Mouse (Mus musculus): Measurements from ENCODE around the gene Unc79. TPM values are rescaled to one million over a fixed set of nuclear protein-coding genes. Genes with fewer than 3 reads are reported as not detected.

Unc79 gene
- polyA plus RNA-seq, 1 experiment from 2014 or later, result 0.57 TPM

DNA sequence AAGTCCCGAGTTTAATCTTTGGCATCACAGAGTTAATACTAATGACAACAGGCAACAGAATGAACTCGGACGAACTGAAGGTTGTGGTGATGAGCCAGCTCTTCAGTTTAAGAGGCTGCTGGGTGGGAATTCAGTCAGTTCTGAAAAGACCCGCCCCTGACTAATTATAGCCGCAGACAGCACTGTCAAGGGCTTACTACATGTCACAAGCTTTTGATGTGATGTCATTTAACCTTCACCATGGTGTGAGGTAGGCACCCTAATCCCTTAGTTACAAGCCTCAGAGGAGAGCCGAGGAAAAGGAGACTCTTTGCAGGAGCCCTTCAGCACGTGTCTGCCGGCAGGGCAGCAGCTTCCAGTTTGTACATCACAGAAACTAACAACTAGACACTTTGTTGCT, 239.6 kb downstream of the Unc79 start:
- 65% methylated on average over 8 of the region's 8 CpGs for WGBS

DNA sequence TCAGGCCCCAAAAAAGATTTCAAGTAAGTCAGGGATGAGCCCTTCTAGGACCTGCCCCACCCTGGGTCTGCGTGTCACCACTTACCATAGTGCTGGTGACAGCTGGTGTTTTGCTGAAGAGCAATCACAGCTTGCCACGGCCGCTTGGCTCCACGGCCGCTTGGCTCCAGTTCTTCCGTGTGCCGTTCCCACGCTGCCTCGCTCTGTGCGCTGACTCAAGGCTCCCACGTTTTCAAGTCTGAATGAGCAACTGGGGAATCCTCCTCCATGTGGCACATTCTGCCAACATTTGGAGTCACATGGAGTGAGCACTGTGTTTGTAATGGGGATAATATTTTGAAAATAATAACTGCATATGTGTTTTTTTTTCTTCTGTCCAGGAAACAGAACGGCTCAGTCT, 241.1 kb downstream of the Unc79 start:
- no peak overlapping the region for H3K27ac ChIP-seq (ENCODE audit: low read length)
- no peaks in the 10 kb centered on the region for H3K9me3 ChIP-seq (replicated peaks; ENCODE audit: control insufficient read depth, low read length)
- 78% methylated on average over 12 of the region's 12 CpGs for WGBS
- H3K4me2 ChIP-seq (ENCODE audit: low read depth, low read length), result no peak overlapping the region
- H3K36me3 ChIP-seq (ENCODE audit: control insufficient read depth, insufficient read depth, low read length), result no peaks in the 10 kb centered on the region
- no peaks in the 10 kb centered on the region for H3K4me1 ChIP-seq (ENCODE audit: control insufficient read depth, insufficient read depth, low read length)
- no peaks in the 10 kb centered on the region for H3K27me3 ChIP-seq (ENCODE audit: control insufficient read depth, insufficient read depth, low read length)
- H3K4me3 ChIP-seq (replicated peaks; ENCODE audit: low read length), result no peak overlapping the region
- no peak overlapping the region for H3K9ac ChIP-seq (ENCODE audit: low read length)
- ATAC-seq (ENCODE audit: insufficient read depth, low FRiP score), result no peak

More for the DNA sequence above, 239.6 kb downstream of the Unc79 start:
- H3K27me3 ChIP-seq (ENCODE audit: control insufficient read depth, insufficient read depth, low read length), result no peaks in the 10 kb centered on the region
- H3K4me2 ChIP-seq (ENCODE audit: low read depth, low read length), result no peak overlapping the region
- ATAC-seq (ENCODE audit: insufficient read depth, low FRiP score), result no peak
- H3K27ac ChIP-seq (ENCODE audit: low read length), result no peak overlapping the region
- no peaks in the 10 kb centered on the region for H3K4me1 ChIP-seq (ENCODE audit: control insufficient read depth, insufficient read depth, low read length)
- no peaks in the 10 kb centered on the region for H3K9me3 ChIP-seq (replicated peaks; ENCODE audit: control insufficient read depth, low read length)
- H3K4me3 ChIP-seq (replicated peaks; ENCODE audit: low read length), result no peak overlapping the region
- H3K9ac ChIP-seq (ENCODE audit: low read length), result no peak overlapping the region
- H3K36me3 ChIP-seq (ENCODE audit: control insufficient read depth, insufficient read depth, low read length), result no peaks in the 10 kb centered on the region

DNA sequence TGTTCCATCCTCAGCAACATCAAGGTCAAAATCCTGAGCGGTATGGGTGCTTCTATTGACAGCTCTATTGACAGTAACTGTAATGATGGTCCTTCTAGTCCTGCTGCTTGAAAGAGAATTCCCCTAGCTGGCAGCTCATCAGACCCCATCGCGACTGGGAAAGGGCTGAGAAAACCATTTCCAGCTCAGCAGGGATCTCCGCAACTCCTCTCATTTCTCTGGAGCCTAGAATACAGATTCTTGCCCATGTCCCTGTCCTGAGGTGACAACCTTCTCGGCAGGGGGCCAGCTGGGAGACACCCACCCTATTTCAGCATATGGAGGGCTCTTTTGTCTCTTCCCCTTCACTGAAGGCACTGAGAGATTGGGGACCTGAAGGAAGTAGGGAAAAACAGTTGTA, 244.3 kb downstream of the Unc79 start:
- H3K9me3 ChIP-seq (replicated peaks; ENCODE audit: control insufficient read depth, low read length), result no peaks in the 10 kb centered on the region
- 43% methylated on average over 5 of the region's 5 CpGs for WGBS
- no peak overlapping the region for H3K27ac ChIP-seq (ENCODE audit: low read length)
- H3K4me2 ChIP-seq (ENCODE audit: low read depth, low read length), result no peak overlapping the region
- no peak overlapping the region for H3K9ac ChIP-seq (ENCODE audit: low read length)
- no peak overlapping the region for H3K4me3 ChIP-seq (replicated peaks; ENCODE audit: low read length)
- H3K27me3 ChIP-seq (ENCODE audit: control insufficient read depth, insufficient read depth, low read length), result no peaks in the 10 kb centered on the region
- ATAC-seq (ENCODE audit: insufficient read depth, low FRiP score), result no peak
- H3K4me1 ChIP-seq (ENCODE audit: control insufficient read depth, insufficient read depth, low read length), result no peaks in the 10 kb centered on the region
- H3K36me3 ChIP-seq (ENCODE audit: control insufficient read depth, insufficient read depth, low read length), result no peaks in the 10 kb centered on the region

DNA sequence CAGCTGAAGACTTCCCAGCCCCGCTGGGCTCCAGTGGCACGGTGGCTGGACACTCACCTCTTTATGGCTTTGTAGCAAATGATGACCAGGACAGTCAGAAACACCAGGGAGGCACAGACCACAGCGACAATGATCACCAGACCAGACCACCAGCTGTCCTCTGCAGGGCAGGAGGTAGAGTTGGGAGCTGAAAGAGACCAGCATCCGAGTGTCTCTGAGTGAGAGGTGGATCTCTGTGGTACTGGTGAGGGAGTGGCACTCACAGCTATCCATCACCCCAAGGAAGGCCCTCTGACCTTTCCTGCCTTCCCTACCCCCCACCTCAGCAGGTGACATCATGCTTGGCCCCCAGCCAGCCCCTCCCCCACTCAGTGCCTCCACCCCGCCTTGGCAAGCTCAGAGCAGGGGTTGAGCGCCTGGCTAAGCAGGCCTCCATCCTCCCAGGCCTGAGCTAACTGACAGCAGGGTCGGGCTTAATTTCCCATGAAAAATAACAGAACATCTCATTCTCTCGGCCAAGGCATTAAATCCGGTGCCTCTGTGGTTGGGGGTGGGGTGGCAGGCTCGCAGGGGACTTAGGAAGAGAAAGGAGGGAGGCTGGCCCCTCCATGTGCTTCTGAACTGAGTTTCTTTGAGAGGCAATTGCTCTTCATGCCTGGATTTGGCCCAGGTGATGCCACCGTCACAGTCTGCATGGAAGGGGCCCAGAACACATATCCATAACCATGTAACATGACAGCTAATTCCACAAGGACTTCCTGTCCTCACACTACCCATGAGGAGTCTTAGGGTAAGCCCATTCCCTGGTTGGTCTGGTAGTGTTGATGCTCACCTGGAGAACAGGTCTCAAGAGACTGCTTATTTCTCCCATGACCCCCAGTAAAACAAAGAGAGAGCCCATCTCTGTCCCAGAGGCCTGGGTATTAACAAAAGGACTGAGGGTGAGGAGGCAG, 254.2 kb downstream of the Unc79 start:
- WGBS, result 23% methylated on average over 11 of the region's 11 CpGs

DNA sequence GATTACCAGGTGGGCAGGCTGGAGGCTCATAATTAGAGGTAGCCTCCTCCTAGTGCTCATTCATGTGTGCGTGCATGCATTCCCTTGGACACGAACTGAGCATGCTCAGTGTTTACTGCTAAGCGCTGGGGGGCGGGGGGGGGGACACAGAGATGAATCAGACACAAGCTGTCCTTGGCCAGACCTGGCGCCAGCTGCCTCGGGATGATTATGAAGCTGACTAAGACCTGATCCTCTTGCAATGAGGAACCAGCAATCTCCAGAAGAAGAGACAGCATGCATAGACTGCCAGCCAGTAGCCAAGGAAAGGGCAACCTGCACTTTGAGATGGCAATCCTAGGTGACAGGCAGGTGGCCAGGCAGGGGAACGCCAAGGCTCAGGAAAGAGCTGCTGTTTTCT, 256.9 kb downstream of the Unc79 start:
- H3K4me2 ChIP-seq (ENCODE audit: low read depth, low read length), result no peak overlapping the region
- H3K4me1 ChIP-seq (ENCODE audit: control insufficient read depth, insufficient read depth, low read length), result peaks cover 8% of the 10 kb centered on the region; the same call in 1 of the 2 replicates
- H3K36me3 ChIP-seq (ENCODE audit: control insufficient read depth, insufficient read depth, low read length), result no peaks in the 10 kb centered on the region
- no peaks in the 10 kb centered on the region for H3K9me3 ChIP-seq (replicated peaks; ENCODE audit: control insufficient read depth, low read length)
- H3K27ac ChIP-seq (ENCODE audit: low read length), result no peak overlapping the region
- H3K4me3 ChIP-seq (replicated peaks; ENCODE audit: low read length), result no peak overlapping the region
- ATAC-seq (ENCODE audit: insufficient read depth, low FRiP score), result no peak
- H3K9ac ChIP-seq (ENCODE audit: low read length), result no peak overlapping the region
- 64% methylated on average over 7 of the region's 7 CpGs for WGBS
- H3K27me3 ChIP-seq (ENCODE audit: control insufficient read depth, insufficient read depth, low read length), result no peaks in the 10 kb centered on the region

More for the DNA sequence above, 254.2 kb downstream of the Unc79 start:
- no peak overlapping the region for H3K9ac ChIP-seq (ENCODE audit: low read length)
- no peaks in the 10 kb centered on the region for H3K27me3 ChIP-seq (ENCODE audit: control insufficient read depth, insufficient read depth, low read length)
- no peaks in the 10 kb centered on the region for H3K9me3 ChIP-seq (replicated peaks; ENCODE audit: control insufficient read depth, low read length)
- H3K4me1 ChIP-seq (ENCODE audit: control insufficient read depth, insufficient read depth, low read length), result peaks cover 8% of the 10 kb centered on the region; the same call in 1 of the 2 replicates
- H3K36me3 ChIP-seq (ENCODE audit: control insufficient read depth, insufficient read depth, low read length), result no peaks in the 10 kb centered on the region
- no peak overlapping the region for H3K4me2 ChIP-seq (ENCODE audit: low read depth, low read length)
- H3K27ac ChIP-seq (ENCODE audit: low read length), result no peak overlapping the region; the same call in 1 of the 2 replicates
- peak; percentile 72; the same call in 1 of the 2 replicates for ATAC-seq (ENCODE audit: insufficient read depth, low FRiP score)
- H3K4me3 ChIP-seq (replicated peaks; ENCODE audit: low read length), result no peak overlapping the region

DNA sequence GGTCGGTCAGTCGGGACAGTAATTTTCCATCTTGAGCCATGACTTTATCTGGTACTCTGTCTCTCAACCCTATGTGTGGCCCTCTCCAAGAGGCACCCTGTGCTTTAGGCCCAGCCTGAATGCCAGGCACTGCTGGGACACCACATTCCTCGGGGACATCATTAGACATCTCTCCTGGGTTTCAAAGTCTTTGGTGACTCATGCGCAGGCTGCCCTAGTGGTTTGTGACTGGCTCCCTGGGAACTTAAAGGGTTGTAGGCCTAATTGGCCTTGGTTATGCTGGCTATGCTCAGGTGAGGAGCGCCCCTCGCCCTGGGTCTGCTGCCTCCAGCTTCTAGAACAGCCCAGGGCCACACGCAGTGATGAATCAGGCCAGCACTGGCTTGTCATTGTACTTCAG, 260.9 kb downstream of the Unc79 start:
- ATAC-seq (ENCODE audit: insufficient read depth, low FRiP score), result no peak
- Histone ChIP-seq H3K4me2 (ENCODE audit: low read depth, low read length) (no peak overlapping the region), H3K27me3 (ENCODE audit: control insufficient read depth, insufficient read depth, low read length) (no peaks in the 10 kb centered on the region), H3K9me3 (replicated peaks; ENCODE audit: control insufficient read depth, low read length) (no peaks in the 10 kb centered on the region), H3K27ac (ENCODE audit: low read length) (no peak overlapping the region), H3K36me3 (ENCODE audit: control insufficient read depth, insufficient read depth, low read length) (no peaks in the 10 kb centered on the region), H3K9ac (ENCODE audit: low read length) (no peak overlapping the region), H3K4me1 (ENCODE audit: control insufficient read depth, insufficient read depth, low read length) (peaks cover 7% of the 10 kb centered on the region), H3K4me3 (replicated peaks; ENCODE audit: low read length) (no peak overlapping the region)
- whole genome bisulfite sequencing, result 89% methylated on average over 7 of the region's 7 CpGs

DNA sequence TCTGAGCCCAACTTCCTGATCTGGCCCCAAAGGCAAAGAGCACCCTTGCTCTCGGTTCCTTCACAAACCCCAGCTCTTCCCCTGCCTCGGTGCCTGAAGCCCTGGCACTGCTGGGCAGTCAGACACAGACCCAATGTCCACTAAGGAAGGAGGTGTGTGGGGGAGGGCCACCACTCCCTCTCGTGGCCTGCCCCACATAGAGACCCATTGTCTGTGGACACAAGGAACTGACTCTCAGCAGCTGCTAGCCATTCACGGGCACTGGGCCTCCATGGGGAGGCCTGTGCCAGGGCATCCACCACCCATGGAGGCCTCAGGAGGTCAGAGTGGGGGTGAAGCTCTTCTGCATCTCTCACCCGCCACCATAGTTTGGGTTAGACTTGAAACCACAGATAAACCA, 262.4 kb downstream of the Unc79 start:
- Histone ChIP-seq H3K4me1 (ENCODE audit: control insufficient read depth, insufficient read depth, low read length) (peaks cover 9% of the 10 kb centered on the region), H3K27me3 (ENCODE audit: control insufficient read depth, insufficient read depth, low read length) (no peaks in the 10 kb centered on the region), H3K4me2 (ENCODE audit: low read depth, low read length) (no peak overlapping the region), H3K9ac (ENCODE audit: low read length) (no peak overlapping the region), H3K4me3 (replicated peaks; ENCODE audit: low read length) (no peak overlapping the region), H3K27ac (ENCODE audit: low read length) (no peak overlapping the region), H3K36me3 (ENCODE audit: control insufficient read depth, insufficient read depth, low read length) (no peaks in the 10 kb centered on the region), H3K9me3 (replicated peaks; ENCODE audit: control insufficient read depth, low read length) (no peaks in the 10 kb centered on the region)
- 66% methylated on average over 5 of the region's 5 CpGs for WGBS
- no peak for ATAC-seq (ENCODE audit: insufficient read depth, low FRiP score)

DNA sequence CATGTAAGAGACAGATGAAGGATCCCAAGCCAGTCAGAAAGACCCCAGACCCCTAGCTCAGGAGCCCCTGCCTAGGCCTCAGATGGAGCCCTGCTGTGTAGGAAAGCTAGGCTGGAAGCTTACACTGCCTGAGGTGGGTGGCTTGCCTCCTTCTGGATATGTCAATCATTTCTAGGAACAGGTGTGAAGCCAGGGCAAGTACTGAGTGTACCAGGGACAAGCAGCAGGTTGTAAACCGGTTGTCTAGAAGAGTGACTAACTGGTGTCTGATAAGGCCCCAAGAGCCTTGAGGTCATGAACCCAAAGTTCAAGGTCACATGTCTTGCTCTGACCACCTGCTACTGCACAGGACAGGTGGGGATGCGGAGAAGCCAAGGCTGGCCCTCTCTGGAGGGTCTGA, 264.9 kb downstream of the Unc79 start:
- no peak for ATAC-seq (ENCODE audit: insufficient read depth, low FRiP score)
- Histone ChIP-seq H3K36me3 (ENCODE audit: control insufficient read depth, insufficient read depth, low read length) (no peaks in the 10 kb centered on the region), H3K4me2 (ENCODE audit: low read depth, low read length) (no peak overlapping the region), H3K9me3 (replicated peaks; ENCODE audit: control insufficient read depth, low read length) (no peaks in the 10 kb centered on the region), H3K27me3 (ENCODE audit: control insufficient read depth, insufficient read depth, low read length) (no peaks in the 10 kb centered on the region), H3K27ac (ENCODE audit: low read length) (no peak overlapping the region), H3K4me3 (replicated peaks; ENCODE audit: low read length) (no peak overlapping the region), H3K4me1 (ENCODE audit: control insufficient read depth, insufficient read depth, low read length) (peaks cover 9% of the 10 kb centered on the region), H3K9ac (ENCODE audit: low read length) (no peak overlapping the region)
- 75% methylated on average over 2 of the region's 2 CpGs for WGBS

DNA sequence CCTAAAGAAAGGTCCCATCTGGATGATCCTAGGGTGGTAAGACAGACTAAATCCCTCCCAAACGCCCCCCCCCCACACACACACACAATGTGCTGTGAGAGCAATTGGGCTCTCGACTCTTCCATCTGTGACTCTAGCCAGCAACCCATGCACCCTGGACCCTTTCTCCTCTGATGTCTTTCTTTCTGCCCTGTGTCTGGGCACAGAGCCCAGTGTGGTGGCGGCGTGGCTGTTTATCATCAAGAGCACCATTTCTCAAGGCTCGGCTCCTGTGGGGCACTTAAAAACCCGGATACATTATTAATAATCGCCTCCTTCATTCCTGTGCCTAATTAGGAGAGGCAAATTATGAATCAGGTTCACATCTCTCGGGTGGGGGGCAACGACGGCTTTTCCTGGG, 265.6 kb downstream of the Unc79 start:
- 39% methylated on average over 10 of the region's 10 CpGs for WGBS
- H3K4me2 ChIP-seq (ENCODE audit: low read depth, low read length), result no peak overlapping the region
- H3K36me3 ChIP-seq (ENCODE audit: control insufficient read depth, insufficient read depth, low read length), result no peaks in the 10 kb centered on the region
- ATAC-seq (ENCODE audit: insufficient read depth, low FRiP score), result no peak
- no peak overlapping the region for H3K9ac ChIP-seq (ENCODE audit: low read length)
- H3K9me3 ChIP-seq (replicated peaks; ENCODE audit: control insufficient read depth, low read length), result no peaks in the 10 kb centered on the region
- peaks cover 9% of the 10 kb centered on the region for H3K4me1 ChIP-seq (ENCODE audit: control insufficient read depth, insufficient read depth, low read length)
- H3K27ac ChIP-seq (ENCODE audit: low read length), result no peak overlapping the region
- H3K27me3 ChIP-seq (ENCODE audit: control insufficient read depth, insufficient read depth, low read length), result no peaks in the 10 kb centered on the region
- H3K4me3 ChIP-seq (replicated peaks; ENCODE audit: low read length), result no peak overlapping the region
